Mouse (Mus musculus) kidney, embryonic 14.5 days (tissue): ENCODE data around the gene Atpaf1. TPM values are rescaled to one million over a fixed set of nuclear protein-coding genes. Genes with fewer than 3 reads are reported as not detected.

Experiments used
- ATAC-seq: fragments of 200-750 bp; cut with Nextera tagmentation; 2 replicates; pipeline ENCODE4 v1.8.0; 2017; ENCODE audit warnings: moderate number of reproducible peaks, mild to moderate bottlenecking, moderate TSS enrichment, moderate library complexity; ENCODE audit not compliant: low FRiP score, low TSS enrichment
- H3K27ac ChIP-seq: fragments of 300-500 bp; sonication (generic); 2 replicates; pipeline ENCODE4 v1.5.1; 2014; ENCODE audit warnings: low read depth, mild to moderate bottlenecking, low read length, moderate library complexity, mixed read lengths
- H3K27me3 ChIP-seq: fragments of 300-500 bp; sonication (generic); 2 replicates; pipeline ENCODE4 v1.6.1; 2014; ENCODE audit warnings: mild to moderate bottlenecking, low read length; ENCODE audit not compliant: control insufficient read depth, insufficient read depth
- H3K36me3 ChIP-seq: fragments of 300-500 bp; sonication (generic); 2 replicates; pipeline ENCODE4 v1.6.1; 2014; ENCODE audit warnings: low read length, mixed read lengths; ENCODE audit not compliant: control insufficient read depth, insufficient read depth
- H3K4me1 ChIP-seq: fragments of 300-500 bp; sonication (generic); 2 replicates; pipeline ENCODE4 v1.6.1; 2014; ENCODE audit warnings: low read length, mixed read lengths; ENCODE audit not compliant: control insufficient read depth, insufficient read depth
- H3K4me2 ChIP-seq: fragments of 300-500 bp; sonication (generic); replicated peaks from 2 replicates; pipeline ENCODE4 v1.6.1; 2014; ENCODE audit warnings: low read depth, mild to moderate bottlenecking, low read length
- H3K4me3 ChIP-seq: fragments of 300-500 bp; sonication (generic); 2 replicates; pipeline ENCODE4 v1.5.1; 2014; ENCODE audit warnings: mild to moderate bottlenecking, low read length
- H3K9ac ChIP-seq: fragments of 300-500 bp; sonication (generic); 2 replicates; pipeline ENCODE4 v1.6.1; 2014; ENCODE audit warnings: low read depth, mild to moderate bottlenecking, low read length, moderate library complexity
- H3K9me3 ChIP-seq: fragments of 300-500 bp; sonication (generic); 2 replicates; pipeline ENCODE4 v1.6.1; 2016; ENCODE audit warnings: low read length; ENCODE audit not compliant: control insufficient read depth
- WGBS: fragments of 180-500 bp; shearing (Covaris S2); extraction: QIAGEN DNeasy Blood & Tissue Kit; methylation state at CpG from one replicate; pipeline ENCODE4 v1.1.7; 2014; 5-methylcytosine and 5-hydroxymethylcytosine counted together
- polyA plus RNA-seq: library from polyadenylated mRNA; unstranded; fragments of >200 nt; fragmentation: Nextera tagmentation; extraction: Ambion mirVana; gene quantifications from 2 replicates; pipeline ENCODE4 v1.2.1, GENCODE M21; 2014

Atpaf1 gene
- polyA plus RNA-seq, 1 experiment from 2014 or later: 63.5 TPM

DNA sequence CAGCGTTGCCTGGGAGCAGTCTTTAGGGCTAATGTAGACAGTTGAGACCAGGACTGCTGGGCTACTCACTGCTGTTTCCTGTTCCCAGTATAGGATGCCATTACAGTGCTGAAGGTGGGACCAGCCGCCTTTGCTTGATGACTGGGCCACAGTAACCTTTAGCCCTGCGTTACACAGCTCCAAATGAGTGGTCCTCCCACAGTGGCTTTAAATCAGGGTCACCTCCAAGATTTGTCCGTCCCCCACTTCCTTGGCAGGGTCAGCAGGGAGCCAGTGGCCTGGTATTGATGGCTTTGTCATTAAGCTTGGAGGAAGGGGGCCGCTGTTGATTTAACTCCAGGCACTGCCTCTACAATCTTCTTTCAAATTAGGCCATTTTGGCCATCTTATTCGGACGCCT, 78.7 kb downstream of the Atpaf1 start:
- H3K4me2 ChIP-seq: no peak overlapping the region

DNA sequence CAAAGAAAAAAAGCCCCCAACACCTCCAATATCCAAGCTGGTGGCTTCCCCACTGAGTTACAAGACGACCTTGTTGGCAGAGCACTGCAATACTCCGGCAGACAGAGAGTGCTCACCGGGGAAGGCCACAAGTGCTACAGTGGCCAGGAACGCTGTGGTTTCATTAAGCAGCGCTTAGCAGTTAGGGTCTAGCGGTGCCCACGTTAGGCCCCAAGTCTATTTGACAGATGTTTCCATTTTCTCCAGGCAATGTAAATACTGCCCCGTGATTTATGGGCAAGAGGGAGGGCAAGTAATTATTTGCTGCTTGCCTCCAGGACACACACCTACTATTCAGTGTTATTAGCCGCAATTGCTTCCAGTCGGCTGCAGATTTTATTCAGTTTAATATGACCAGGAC, 79.3 kb downstream of the Atpaf1 start:
- H3K4me2 ChIP-seq: no peak overlapping the region
- no peaks in the 10 kb centered on the region for H3K27me3 ChIP-seq
- peak; percentile 63; the same call in 1 of the 2 replicates for ATAC-seq
- 0 out of 2 replicates have a peak, but pooled peaks cover 7% of the 10 kb centered on the region for H3K36me3 ChIP-seq
- no peaks in the 10 kb centered on the region for H3K9me3 ChIP-seq
- no peak overlapping the region for H3K27ac ChIP-seq
- 18% methylated on average over 10 of the region's 10 CpGs for WGBS
- no peak overlapping the region for H3K4me3 ChIP-seq
- H3K9ac ChIP-seq: no peak overlapping the region
- H3K4me1 ChIP-seq: no peaks in the 10 kb centered on the region

More for the DNA sequence above, 78.7 kb downstream of the Atpaf1 start:
- Histone ChIP-seq H3K4me1 (no peaks in the 10 kb centered on the region), H3K9ac (no peak overlapping the region), H3K36me3 (0 out of 2 replicates have a peak, but pooled peaks cover 7% of the 10 kb centered on the region), H3K9me3 (no peaks in the 10 kb centered on the region), H3K4me3 (no peak overlapping the region), H3K27ac (no peak overlapping the region), H3K27me3 (no peaks in the 10 kb centered on the region)
- ATAC-seq: no peak
- WGBS: 36% methylated on average over 7 of the region's 7 CpGs

Other genes starting within 250 kb of the Atpaf1 start
- gene Cyp4a31, start 221.2 kb upstream of the Atpaf1 start, polyA plus RNA-seq: 5.4 and 19.8 TPM in 2 replicates
- gene Cyp4a32, start 183.8 kb upstream of the Atpaf1 start, polyA plus RNA-seq: not detected in 2 replicates
- gene Cyp4b1, start 137.1 kb upstream of the Atpaf1 start, polyA plus RNA-seq: 1.9 and 3.1 TPM in 2 replicates
- gene Efcab14, start 47.1 kb upstream of the Atpaf1 start, polyA plus RNA-seq: 35.4 and 54.1 TPM in 2 replicates
- 0.26 TPM in 1 of 2 replicates, not detected in the other for gene Tex38, start 3.8 kb upstream of the Atpaf1 start, polyA plus RNA-seq
- 9.4 and 9.9 TPM in 2 replicates for gene Mob3c, start 43.3 kb downstream of the Atpaf1 start, polyA plus RNA-seq
- gene Mknk1, start 54.4 kb downstream of the Atpaf1 start, polyA plus RNA-seq: 17.6 and 19.6 TPM in 2 replicates
- not detected in 2 replicates for gene Kncn, start 99.6 kb downstream of the Atpaf1 start, polyA plus RNA-seq
- gene 6430628N08Rik, start 105.9 kb downstream of the Atpaf1 start, polyA plus RNA-seq: not detected in 2 replicates
- gene Dmbx1, start 155.1 kb downstream of the Atpaf1 start, polyA plus RNA-seq: not detected in 2 replicates
- gene Faah, start 233.1 kb downstream of the Atpaf1 start, polyA plus RNA-seq: 5.2 and 8.7 TPM in 2 replicates